Mouse (Mus musculus) forebrain, embryonic 13.5 days (tissue): ENCODE data around the gene Gucy2c. TPM values are rescaled to one million over a fixed set of nuclear protein-coding genes. Genes with fewer than 3 reads are reported as not detected.

Experiments used
- ATAC-seq: fragments of 200-750 bp; cut with Nextera tagmentation; 2 replicates; pipeline ENCODE4 v1.8.0; 2017
- H3K27ac ChIP-seq: fragments of 300-500 bp; sonication (generic); 2 replicates; pipeline ENCODE4 v1.5.1; 2015; ENCODE audit warnings: inconsistent platforms, mild to moderate bottlenecking, moderate library complexity
- H3K27me3 ChIP-seq: fragments of 300-500 bp; sonication (generic); 2 replicates; pipeline ENCODE4 v1.6.1; 2015; ENCODE audit warnings: mild to moderate bottlenecking, inconsistent platforms
- H3K36me3 ChIP-seq: fragments of 300-500 bp; sonication (generic); 2 replicates; pipeline ENCODE4 v1.6.1; 2015; ENCODE audit warnings: mild to moderate bottlenecking, inconsistent platforms; ENCODE audit not compliant: poor library complexity, severe bottlenecking
- H3K4me1 ChIP-seq: fragments of 300-500 bp; sonication (generic); 2 replicates; pipeline ENCODE4 v1.6.1; 2015; ENCODE audit warnings: inconsistent platforms
- H3K4me2 ChIP-seq: fragments of 300-500 bp; sonication (generic); 2 replicates; pipeline ENCODE4 v1.6.1; 2015; ENCODE audit warnings: inconsistent platforms, mild to moderate bottlenecking, moderate library complexity
- H3K4me3 ChIP-seq: fragments of 300-500 bp; sonication (generic); 2 replicates; pipeline ENCODE4 v1.5.1; 2015; ENCODE audit warnings: mild to moderate bottlenecking, inconsistent platforms
- H3K9ac ChIP-seq: fragments of 300-500 bp; sonication (generic); 2 replicates; pipeline ENCODE4 v1.6.1; 2015; ENCODE audit warnings: mild to moderate bottlenecking, inconsistent platforms
- H3K9me3 ChIP-seq: fragments of 300-500 bp; sonication (generic); replicated peaks from 2 replicates; pipeline ENCODE4 v1.6.1; 2016; ENCODE audit warnings: inconsistent platforms
- WGBS: fragments of 180-500 bp; shearing (Covaris S2); methylation state at CpG from one replicate; pipeline ENCODE4 v1.1.7; 2015; 5-methylcytosine and 5-hydroxymethylcytosine counted together
- polyA plus RNA-seq: library from polyadenylated mRNA; unstranded; fragments of >200 nt; fragmentation: Nextera tagmentation; extraction: Ambion mirVana; gene quantifications from 2 replicates; pipeline ENCODE4 v1.2.1, GENCODE M21; 2015

Gucy2c gene
- polyA plus RNA-seq, 1 experiment from 2014 or later: 0.13 TPM

DNA sequence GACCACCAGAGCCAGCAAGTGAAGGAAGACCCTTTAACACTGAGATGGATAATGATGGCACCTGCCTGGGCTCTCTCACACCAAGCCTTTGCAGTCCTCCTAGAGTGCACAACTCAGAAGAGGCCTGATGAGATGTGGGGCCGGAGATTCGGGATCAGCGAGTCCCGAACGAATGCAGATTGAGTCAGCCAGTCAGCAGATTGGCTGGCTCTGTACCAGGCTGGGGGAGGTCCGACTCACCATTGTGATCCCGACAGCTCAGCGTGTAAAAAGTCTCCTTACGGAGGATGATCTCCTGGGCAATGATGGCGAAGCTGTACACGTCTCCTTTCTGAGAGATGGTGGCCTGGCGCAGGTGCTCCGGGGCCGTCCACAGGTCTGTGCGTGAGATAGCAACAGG lies 61.1 kb downstream of the Gucy2c start:
- H3K4me1 ChIP-seq: no peaks in the 10 kb centered on the region
- no peak overlapping the region for H3K27ac ChIP-seq
- no peak for ATAC-seq
- no peaks in the 10 kb centered on the region for H3K36me3 ChIP-seq
- H3K9ac ChIP-seq: no peak overlapping the region
- H3K4me2 ChIP-seq: no peak overlapping the region
- H3K9me3 ChIP-seq: no peaks in the 10 kb centered on the region
- no peaks in the 10 kb centered on the region for H3K27me3 ChIP-seq
- WGBS: 84% methylated on average over 15 of the region's 15 CpGs
- no peak overlapping the region for H3K4me3 ChIP-seq

DNA sequence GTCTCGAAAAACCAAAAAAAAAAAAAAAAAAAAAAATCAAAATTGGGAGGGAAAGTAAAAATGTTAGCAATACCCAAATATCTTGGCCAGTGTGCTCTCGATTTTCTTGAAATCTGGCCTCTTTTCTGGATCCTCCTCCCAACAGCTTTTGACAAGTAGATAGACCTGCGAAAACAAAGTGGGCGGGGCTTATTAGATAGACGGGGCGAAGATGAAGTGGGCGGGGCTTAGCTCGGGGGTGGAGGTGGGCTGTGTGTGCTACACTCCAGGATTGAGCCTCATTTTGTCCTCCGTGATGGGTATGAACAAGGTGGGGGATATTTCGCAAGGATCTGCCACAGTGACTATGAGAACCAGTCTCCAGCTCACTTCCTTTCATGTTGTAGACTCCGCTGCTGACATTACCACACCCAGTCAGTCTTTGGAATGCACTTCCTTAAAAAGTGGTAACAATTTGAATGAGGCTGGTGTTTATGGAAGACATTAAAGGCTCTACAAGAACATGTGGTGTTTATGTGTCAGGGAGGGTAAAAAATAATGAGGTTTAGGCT lies 65.6 kb downstream of the Gucy2c start:
- H3K4me2 ChIP-seq: no peak overlapping the region
- no peaks in the 10 kb centered on the region for H3K9me3 ChIP-seq
- H3K4me1 ChIP-seq: no peaks in the 10 kb centered on the region
- H3K27me3 ChIP-seq: no peaks in the 10 kb centered on the region
- no peak overlapping the region for H3K27ac ChIP-seq
- no peak overlapping the region for H3K9ac ChIP-seq
- no peaks in the 10 kb centered on the region for H3K36me3 ChIP-seq
- 87% methylated on average over 10 of the region's 11 CpGs for WGBS
- no peak for ATAC-seq
- H3K4me3 ChIP-seq: no peak overlapping the region

DNA sequence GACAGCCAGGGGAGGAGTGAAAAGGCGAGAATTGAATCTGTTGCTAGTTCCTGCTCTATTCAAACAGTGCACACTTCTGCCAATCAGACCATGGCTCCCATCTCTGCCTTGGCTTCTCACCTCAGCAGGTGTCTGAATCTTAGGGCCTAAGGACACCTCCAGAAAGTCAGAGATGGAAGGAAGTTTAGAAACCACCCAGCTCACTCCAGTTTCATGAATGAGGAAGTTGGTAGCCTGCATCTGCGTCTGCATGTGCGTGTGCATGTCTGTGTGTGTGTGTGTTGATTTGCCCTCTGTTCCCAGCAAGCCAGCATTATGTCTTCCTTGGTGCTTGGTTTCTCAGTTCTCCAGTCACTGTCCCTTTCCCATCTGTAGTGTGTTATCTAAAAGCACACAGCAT lies 67.5 kb downstream of the Gucy2c start:
- no peak overlapping the region for H3K27ac ChIP-seq
- ATAC-seq: no peak
- H3K27me3 ChIP-seq: no peaks in the 10 kb centered on the region
- 86% methylated on average over 3 of the region's 3 CpGs for WGBS
- H3K36me3 ChIP-seq: no peaks in the 10 kb centered on the region
- no peak overlapping the region for H3K4me2 ChIP-seq
- H3K4me1 ChIP-seq: no peaks in the 10 kb centered on the region
- no peaks in the 10 kb centered on the region for H3K9me3 ChIP-seq
- H3K4me3 ChIP-seq: no peak overlapping the region
- H3K9ac ChIP-seq: no peak overlapping the region

DNA sequence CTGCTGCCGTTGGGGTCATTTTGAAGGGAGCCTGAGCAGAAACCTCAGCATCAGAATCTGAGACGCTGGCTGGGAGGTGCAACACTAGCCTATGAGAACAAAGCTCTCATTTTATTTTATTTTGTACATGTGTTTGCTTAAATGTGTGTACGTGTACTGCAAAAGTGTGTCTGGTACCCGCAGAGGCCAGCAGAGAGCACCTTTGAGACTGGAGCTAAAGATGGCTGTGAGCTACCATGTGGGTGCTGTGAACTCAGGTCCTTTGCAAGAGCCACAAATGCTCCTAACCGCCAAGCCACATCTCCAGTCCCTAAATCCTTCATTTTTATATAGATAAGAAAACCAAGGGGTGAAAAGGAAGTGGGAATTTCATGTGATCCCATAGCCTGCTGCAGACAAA lies 71.2 kb downstream of the Gucy2c start:
- no peak for ATAC-seq
- Histone ChIP-seq H3K4me3 (no peak overlapping the region), H3K27ac (no peak overlapping the region), H3K9me3 (no peaks in the 10 kb centered on the region), H3K27me3 (no peaks in the 10 kb centered on the region), H3K9ac (no peak overlapping the region), H3K4me2 (no peak overlapping the region), H3K36me3 (no peaks in the 10 kb centered on the region), H3K4me1 (no peaks in the 10 kb centered on the region)
- WGBS: 87% methylated on average over 5 of the region's 5 CpGs

DNA sequence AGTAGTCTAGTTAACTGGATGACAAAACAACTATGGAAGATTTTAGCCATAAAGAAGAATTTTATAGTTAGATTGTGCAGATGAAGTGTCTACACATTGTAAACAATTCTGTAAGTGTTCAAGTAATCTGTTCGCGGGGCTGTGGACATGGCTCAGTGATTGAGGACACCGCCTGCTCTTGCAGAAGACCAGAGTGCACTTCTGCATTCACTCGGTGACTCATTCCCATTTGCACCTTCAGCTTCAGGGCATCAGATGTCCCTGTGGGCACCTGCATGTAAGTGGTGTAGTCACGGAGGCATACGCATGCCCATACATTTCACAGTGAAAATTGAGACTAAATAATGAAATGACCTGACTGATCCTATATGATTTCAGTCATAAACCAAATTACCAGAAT lies 73.0 kb downstream of the Gucy2c start:
- Histone ChIP-seq H3K4me2 (no peak overlapping the region), H3K4me3 (no peak overlapping the region), H3K27me3 (no peaks in the 10 kb centered on the region), H3K4me1 (no peaks in the 10 kb centered on the region), H3K9ac (no peak overlapping the region), H3K36me3 (no peaks in the 10 kb centered on the region), H3K9me3 (no peaks in the 10 kb centered on the region), H3K27ac (no peak overlapping the region)
- 92% methylated on average over 6 of the region's 6 CpGs for WGBS
- ATAC-seq: no peak

DNA sequence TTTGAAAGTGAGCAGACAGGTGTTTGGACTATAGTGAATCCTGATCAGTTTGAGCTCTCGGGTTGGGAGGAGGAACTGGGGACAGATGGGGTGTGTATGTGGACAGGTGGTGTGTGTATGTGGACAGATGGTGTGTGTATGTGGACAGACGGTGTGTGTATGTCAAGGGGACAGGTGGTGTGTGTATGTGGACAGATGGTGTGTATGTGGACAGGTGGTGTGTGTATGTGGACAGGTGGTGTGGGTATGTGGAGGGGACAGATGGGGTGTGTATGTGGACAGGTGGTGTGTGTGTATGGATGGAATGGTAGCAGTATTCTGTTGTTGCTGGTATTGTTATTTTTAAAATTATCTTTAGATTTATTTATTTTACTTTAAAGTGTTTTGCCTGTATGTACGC lies 79.7 kb downstream of the Gucy2c start:
- 92% methylated on average over 3 of the region's 3 CpGs for WGBS
- Histone ChIP-seq H3K4me3 (no peak overlapping the region), H3K4me1 (no peaks in the 10 kb centered on the region), H3K27me3 (no peaks in the 10 kb centered on the region), H3K27ac (no peak overlapping the region), H3K36me3 (no peaks in the 10 kb centered on the region), H3K9me3 (no peaks in the 10 kb centered on the region), H3K4me2 (no peak overlapping the region), H3K9ac (no peak overlapping the region)
- ATAC-seq: no peak

DNA sequence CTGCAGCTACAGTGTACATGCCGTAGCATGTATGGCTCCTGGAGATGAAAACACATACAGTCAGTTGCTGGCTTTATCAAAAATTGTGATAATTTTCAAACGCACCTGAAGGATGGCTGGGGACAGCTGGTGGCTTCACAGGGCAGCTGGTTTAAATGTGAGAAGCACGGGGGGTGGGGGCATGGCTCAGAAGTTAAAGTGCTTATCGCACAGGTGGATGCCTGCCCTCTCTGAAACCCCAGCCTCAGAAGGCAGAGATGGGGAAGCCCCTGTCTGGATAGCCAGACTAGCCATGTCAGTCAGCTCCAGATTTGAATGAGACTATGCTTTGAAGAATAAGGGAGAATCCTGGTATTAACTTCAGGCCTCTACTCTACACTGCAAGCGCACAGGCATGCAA lies 80.4 kb downstream of the Gucy2c start:
- Histone ChIP-seq H3K4me3 (no peak overlapping the region), H3K27ac (no peak overlapping the region), H3K9ac (no peak overlapping the region), H3K4me2 (no peak overlapping the region), H3K27me3 (no peaks in the 10 kb centered on the region), H3K4me1 (no peaks in the 10 kb centered on the region), H3K9me3 (no peaks in the 10 kb centered on the region), H3K36me3 (no peaks in the 10 kb centered on the region)
- ATAC-seq: no peak
- 88% methylated on average over 5 of the region's 5 CpGs for WGBS

DNA sequence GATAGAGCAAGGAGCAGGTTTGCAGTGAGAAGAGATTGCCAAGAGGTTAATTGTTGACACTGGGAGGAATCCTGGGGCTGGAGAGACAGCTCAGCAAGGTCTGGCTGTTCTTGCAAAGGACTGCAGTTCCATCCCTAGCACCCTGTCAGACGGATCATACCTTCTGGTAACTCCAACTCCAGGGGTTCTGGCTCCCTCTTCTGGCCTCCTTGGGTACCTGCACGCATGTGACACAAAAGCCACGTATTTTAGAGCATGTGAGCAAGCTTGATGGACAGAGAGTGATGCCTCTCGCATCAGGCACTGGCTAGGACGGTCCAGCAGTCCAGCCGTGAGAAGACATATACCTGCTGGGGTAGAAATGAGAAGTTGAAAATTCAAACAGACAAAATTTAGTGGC lies 90.3 kb downstream of the Gucy2c start:
- Histone ChIP-seq H3K4me1 (no peaks in the 10 kb centered on the region), H3K4me2 (no peak overlapping the region), H3K4me3 (no peak overlapping the region), H3K27me3 (no peaks in the 10 kb centered on the region), H3K9me3 (no peaks in the 10 kb centered on the region), H3K36me3 (no peaks in the 10 kb centered on the region), H3K27ac (no peak overlapping the region), H3K9ac (no peak overlapping the region)
- WGBS: 89% methylated on average over 6 of the region's 6 CpGs
- no peak for ATAC-seq

DNA sequence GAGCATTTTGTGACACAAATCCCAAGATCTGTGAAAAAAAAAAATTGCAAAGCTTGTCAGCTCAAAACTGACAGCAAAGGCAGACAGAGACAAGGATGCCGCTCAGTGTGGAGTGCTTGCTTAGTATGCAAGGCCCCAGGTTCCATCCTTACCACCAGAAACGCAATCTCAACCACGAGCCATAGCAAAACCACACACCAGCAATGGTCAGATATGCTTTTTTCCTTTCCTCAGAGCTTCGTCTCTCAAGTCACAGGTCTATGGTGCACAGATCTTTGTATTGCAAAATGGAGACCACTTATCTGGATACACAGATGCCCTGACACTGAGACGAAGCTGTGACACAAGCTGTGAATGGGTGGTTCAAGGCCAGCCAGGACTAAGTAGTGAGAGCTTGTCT lies 91.0 kb downstream of the Gucy2c start:
- Histone ChIP-seq H3K9ac (no peak overlapping the region), H3K4me2 (no peak overlapping the region), H3K4me3 (no peak overlapping the region), H3K36me3 (no peaks in the 10 kb centered on the region), H3K9me3 (no peaks in the 10 kb centered on the region), H3K4me1 (no peaks in the 10 kb centered on the region), H3K27ac (no peak overlapping the region), H3K27me3 (no peaks in the 10 kb centered on the region)
- no peak for ATAC-seq
- WGBS: 79% methylated on average over 5 of the region's 5 CpGs

DNA sequence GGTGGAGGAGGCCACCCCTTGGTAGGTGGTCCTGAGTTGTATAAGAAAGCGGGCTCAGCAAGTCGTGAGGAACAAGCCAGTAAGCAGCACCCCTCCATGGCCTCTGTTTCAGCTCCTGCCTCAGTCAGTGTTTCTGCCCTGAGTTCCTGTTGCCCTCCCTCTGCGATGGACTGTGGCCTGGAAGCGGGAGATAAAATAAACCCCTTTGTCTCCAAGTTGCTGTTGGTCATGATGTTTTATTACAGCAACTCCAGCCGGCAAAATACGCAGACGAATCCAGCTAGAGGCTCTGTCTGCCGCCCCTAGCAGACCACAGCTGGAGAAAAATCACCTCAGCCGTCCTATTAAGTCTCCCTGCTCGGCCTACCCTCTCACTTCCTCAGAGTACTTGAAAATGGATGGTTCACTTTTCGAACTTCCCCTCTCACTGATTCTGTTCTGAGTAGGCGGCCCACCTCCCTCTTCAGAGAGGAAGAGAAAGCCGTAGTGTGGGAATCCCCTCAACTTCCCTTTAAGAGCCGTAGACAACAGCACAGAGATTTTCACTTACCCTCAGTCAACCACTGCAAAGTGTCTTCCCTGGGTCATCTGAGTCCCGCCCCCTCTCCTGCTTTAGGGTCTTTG lies 91.7 kb downstream of the Gucy2c start:
- no peaks in the 10 kb centered on the region for H3K4me1 ChIP-seq
- no peak overlapping the region for H3K4me3 ChIP-seq
- no peaks in the 10 kb centered on the region for H3K27me3 ChIP-seq
- H3K36me3 ChIP-seq: no peaks in the 10 kb centered on the region
- 88% methylated on average over 15 of the region's 15 CpGs for WGBS
- no peaks in the 10 kb centered on the region for H3K9me3 ChIP-seq
- no peak overlapping the region for H3K9ac ChIP-seq
- no peak for ATAC-seq
- no peak overlapping the region for H3K4me2 ChIP-seq
- no peak overlapping the region for H3K27ac ChIP-seq

DNA sequence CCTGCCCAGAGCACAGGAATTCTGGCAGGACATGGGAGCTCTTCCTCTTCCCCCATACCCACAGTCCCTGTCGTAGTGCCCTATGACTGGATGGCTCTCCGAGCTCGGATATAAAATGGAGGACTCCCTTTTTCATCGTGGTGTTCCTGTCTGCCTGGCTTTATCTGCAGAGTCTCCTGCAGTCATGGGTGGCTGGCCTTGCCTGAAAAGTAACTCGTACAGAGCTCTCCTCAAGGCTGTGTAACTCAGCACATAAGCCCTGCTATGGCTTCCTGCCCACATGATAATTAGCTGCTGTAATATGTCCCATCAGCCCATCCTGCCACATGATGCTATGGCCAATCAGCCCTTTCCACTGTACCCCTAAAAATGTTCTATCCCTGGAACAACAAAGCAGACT lies 96.1 kb downstream of the Gucy2c start:
- no peak for ATAC-seq
- Histone ChIP-seq H3K27ac (no peak overlapping the region), H3K9me3 (no peaks in the 10 kb centered on the region), H3K4me2 (no peak overlapping the region), H3K9ac (no peak overlapping the region), H3K27me3 (no peaks in the 10 kb centered on the region), H3K36me3 (no peaks in the 10 kb centered on the region), H3K4me1 (no peaks in the 10 kb centered on the region), H3K4me3 (no peak overlapping the region)
- WGBS: 84% methylated on average over 5 of the region's 5 CpGs

DNA sequence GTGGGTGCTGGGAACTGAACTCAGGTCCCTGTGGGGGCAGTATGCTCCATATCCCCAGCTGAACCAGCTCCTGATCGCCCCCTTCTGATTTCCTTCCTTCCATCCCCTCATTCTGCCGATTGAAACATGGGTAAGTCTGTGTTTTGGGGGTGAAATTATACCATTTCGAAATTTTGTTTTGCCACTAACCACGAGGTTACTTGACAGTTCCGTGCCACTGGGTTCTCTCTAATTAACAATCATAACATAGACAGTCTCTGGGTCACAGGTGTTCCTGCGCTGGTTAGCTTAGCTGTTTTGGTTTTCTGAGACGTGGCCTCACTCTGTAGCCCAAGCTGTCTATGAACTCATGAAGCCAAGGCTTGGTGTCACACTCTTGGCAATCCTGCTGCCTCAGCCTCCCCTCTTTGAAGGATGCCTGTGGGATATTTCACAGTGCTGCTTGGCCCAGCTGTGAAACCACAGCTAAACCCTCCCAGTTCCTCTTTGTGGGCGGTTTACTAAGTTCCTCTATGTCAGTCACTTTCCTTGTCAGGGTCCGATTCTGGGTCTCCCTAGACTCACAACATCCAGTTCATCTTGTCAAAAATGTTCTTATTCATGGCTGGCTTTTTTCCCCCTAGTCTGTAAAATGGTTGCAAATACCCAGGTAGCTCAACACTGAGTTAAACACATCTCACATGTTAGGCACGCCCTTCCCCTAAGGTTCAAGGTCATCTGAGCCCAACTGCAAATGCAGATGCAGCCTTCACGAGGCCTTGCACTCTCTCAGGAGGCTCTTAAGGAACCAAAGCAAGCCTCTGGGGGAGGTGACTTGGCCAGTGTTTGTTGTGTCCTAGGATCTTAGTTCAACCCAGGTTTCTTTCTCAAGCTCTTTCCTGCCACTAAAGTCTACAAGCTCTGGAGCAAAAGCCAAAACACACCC lies 97.9 kb downstream of the Gucy2c start:
- ATAC-seq: no peak
- 85% methylated on average over 11 of the region's 11 CpGs for WGBS
- no peak overlapping the region for H3K4me2 ChIP-seq
- H3K4me3 ChIP-seq: no peak overlapping the region
- no peaks in the 10 kb centered on the region for H3K36me3 ChIP-seq
- no peaks in the 10 kb centered on the region for H3K9me3 ChIP-seq
- no peaks in the 10 kb centered on the region for H3K4me1 ChIP-seq
- no peak overlapping the region for H3K9ac ChIP-seq
- H3K27me3 ChIP-seq: no peaks in the 10 kb centered on the region
- H3K27ac ChIP-seq: no peak overlapping the region
